8 mouse cellular contexts compared by ENCODE assay signal in the genomic region with DNA sequence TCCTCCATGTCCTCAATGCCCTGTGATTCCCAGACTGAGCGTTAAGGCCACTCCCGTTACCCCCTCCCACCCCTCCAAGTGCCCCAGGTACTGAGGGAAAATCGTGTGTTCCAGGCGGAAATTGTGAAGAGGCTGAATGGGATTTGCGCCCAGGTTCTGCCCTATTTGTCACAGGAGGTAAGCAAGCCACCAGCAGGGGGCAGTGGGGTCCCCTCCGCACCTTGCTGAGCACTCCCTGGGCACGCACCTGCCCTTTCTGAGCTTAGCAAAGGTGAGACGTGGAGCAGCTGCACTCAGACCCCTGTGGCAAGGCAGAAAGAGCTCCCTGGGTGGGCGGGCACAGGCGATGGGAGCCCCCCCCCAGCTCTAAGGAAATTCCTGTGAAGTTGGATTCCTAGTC. TPM values are rescaled to one million over a fixed set of nuclear protein-coding genes. Genes with fewer than 3 reads are reported as not detected.
DNase-seq lines count a peak whose midpoint lies in the region; ATAC-seq and TF ChIP-seq lines count a peak whose summit lies in the region.

No protein-coding gene starts in this region.

- no peak overlapping the region for H3K4me2 ChIP-seq in embryonic facial prominence, embryonic 11.5 days (ENCODE audit: low read depth, low read length)

- no peak overlapping the region for H3K4me3 ChIP-seq in left cerebral cortex, adult 2 months
- H3K4me3 ChIP-seq in embryonic facial prominence, embryonic 11.5 days (ENCODE audit: low read depth, low read length): no peak overlapping the region
- H3K4me3 ChIP-seq in kidney, adult 2 months (ENCODE audit: insufficient read depth, low read depth, low read length): no peak overlapping the region

- peaks cover 5% of the 10 kb centered on the region for H3K36me3 ChIP-seq in embryonic facial prominence, embryonic 11.5 days (replicated peaks; ENCODE audit: control insufficient read depth, insufficient read depth, low read depth, low read length)
- H3K36me3 ChIP-seq in kidney, adult 2 months (ENCODE audit: control insufficient read depth, insufficient read depth, low read length): peaks cover 4% of the 10 kb centered on the region

- H3K9me3 ChIP-seq in embryonic facial prominence, embryonic 11.5 days (replicated peaks; ENCODE audit: control insufficient read depth, low read length): no peaks in the 10 kb centered on the region

- no peak overlapping the region for H3K27ac ChIP-seq in left cerebral cortex, adult 2 months
- no peak overlapping the region for H3K27ac ChIP-seq in embryonic facial prominence, embryonic 11.5 days (replicated peaks; ENCODE audit: low read depth, low read length)
- peak overlapping the region; percentile 40 for H3K27ac ChIP-seq in kidney, adult 2 months (ENCODE audit: insufficient read depth, low read depth, low read length)

- no peak for TF ChIP-seq POLR2A in kidney, adult 2 months (IDR thresholded peaks at IDR 0.05; ENCODE audit: low read depth, low read length)

- no peaks in the 10 kb centered on the region for H3K27me3 ChIP-seq in embryonic facial prominence, embryonic 11.5 days (ENCODE audit: control insufficient read depth, insufficient read depth, low read length)
- H3K27me3 ChIP-seq in kidney, adult 2 months (replicated peaks; ENCODE audit: control insufficient read depth, insufficient read depth, low read length): no peaks in the 10 kb centered on the region

- peak; percentile 65 for TF ChIP-seq CTCF in left cerebral cortex, adult 2 months (IDR thresholded peaks at IDR 0.05)
- peak; percentile 61 for TF ChIP-seq CTCF in kidney, adult 2 months (conservative IDR thresholded peaks at IDR 0.05; ENCODE audit: insufficient read depth, insufficient read length, low read depth, low read length)

- intact Hi-C loops in left cerebral cortex, adult 2 months (cut with DNase I): no loop called here
- intact Hi-C loops in left cerebral cortex, postnatal 36 days (cut with DNase I): no loop called here

- ATAC-seq in embryonic facial prominence, embryonic 11.5 days (replicated peaks; ENCODE audit: insufficient number of reproducible peaks, low FRiP score, low TSS enrichment, low read depth): no peak
- ATAC-seq in megakaryocyte progenitor cell, adult 5-6 weeks (replicated peaks; ENCODE audit: poor library complexity): no peak

- no peak overlapping the region for H3K9ac ChIP-seq in embryonic facial prominence, embryonic 11.5 days (replicated peaks; ENCODE audit: low read length)

- peak; percentile 63 to 64 for DNase-seq in left cerebral cortex, adult 2 months (ENCODE audit: extremely low spot score in 1 of 2, low spot score in 2 of 2)
- no peak for DNase-seq in left cerebral cortex, postnatal 36 days (ENCODE audit: low spot score in 2 of 2)
- DNase-seq in T-cell, adult 2 months (ENCODE audit: low spot score): peak; percentile 69
- DNase-seq in embryonic facial prominence, embryonic 11.5 days (ENCODE audit: low spot score): peak; percentile 79
- DNase-seq in kidney, adult 2 months: peak; percentile 67
- DNase-seq in lung, postnatal 14 days: peak; percentile 72
- DNase-seq in thymus, adult 18-20 months: peak; percentile 72 to 78

- H3K4me1 ChIP-seq in embryonic facial prominence, embryonic 11.5 days (ENCODE audit: control insufficient read depth, insufficient read depth, low read length): peaks cover 25% of the 10 kb centered on the region
- H3K4me1 ChIP-seq in kidney, adult 2 months (ENCODE audit: control insufficient read depth, insufficient read depth, low read length): peaks cover 21% of the 10 kb centered on the region

- 12% methylated on average over 10 of the region's 10 CpGs for WGBS in embryonic facial prominence, embryonic 11.5 days
- 59% methylated on average over 10 of the region's 10 CpGs for whole genome bisulfite sequencing in kidney, adult 2 months

RNA-seq across cellular contexts. Expression of a gene that starts 5.4 kb away (rescaled TPM):
- total RNA-seq in left cerebral cortex, adult 2 months (2021): 100 to 1,000 TPM; 637 to 727 TPM
- 100 to 1,000 TPM; 652 to 731 TPM for total RNA-seq in left cerebral cortex, postnatal 36 days (2021)
- polyA plus RNA-seq in embryonic facial prominence, embryonic 11.5 days (2014; fragmentation: Nextera tagmentation; extraction: Ambion mirVana): 303 and 321 TPM in 2 replicates
- polyA plus RNA-seq in kidney, adult 2 months (2012; rRNA removed): 2,250 and 2,535 TPM in 2 replicates
- total RNA-seq in megakaryocyte progenitor cell, adult 5-6 weeks (2015): 197 and 225 TPM in 2 replicates
- total RNA-seq in megakaryocyte progenitor cell, adult 5-6 weeks (2017): 178 and 191 TPM in 2 replicates

RNA-seq across cellular contexts. Expression of a gene that starts 9.6 kb away (rescaled TPM):
- 10 to 100 TPM; 36.2 to 40.7 TPM for total RNA-seq in left cerebral cortex, adult 2 months (2021)
- total RNA-seq in left cerebral cortex, postnatal 36 days (2021): 10 to 100 TPM; 23.7 to 37.6 TPM
- 14.1 and 15.3 TPM in 2 replicates for polyA plus RNA-seq in embryonic facial prominence, embryonic 11.5 days (2014; fragmentation: Nextera tagmentation; extraction: Ambion mirVana)
- polyA plus RNA-seq in kidney, adult 2 months (2012; rRNA removed): 63.7 and 93.5 TPM in 2 replicates
- 0.95 and 1.5 TPM in 2 replicates for total RNA-seq in megakaryocyte progenitor cell, adult 5-6 weeks (2015)
- 0.08 and 3.5 TPM in 2 replicates for total RNA-seq in megakaryocyte progenitor cell, adult 5-6 weeks (2017)

RNA-seq across cellular contexts. Expression of a gene that starts 19.7 kb away (rescaled TPM):
- total RNA-seq in left cerebral cortex, adult 2 months (2021): 100 to 1,000 TPM; 106 to 110 TPM
- total RNA-seq in left cerebral cortex, postnatal 36 days (2021): 100 to 1,000 TPM; 103 to 115 TPM
- polyA plus RNA-seq in embryonic facial prominence, embryonic 11.5 days (2014; fragmentation: Nextera tagmentation; extraction: Ambion mirVana): 62.0 and 68.6 TPM in 2 replicates
- 93.0 and 107 TPM in 2 replicates for polyA plus RNA-seq in kidney, adult 2 months (2012; rRNA removed)
- 5.4 and 6.0 TPM in 2 replicates for total RNA-seq in megakaryocyte progenitor cell, adult 5-6 weeks (2015)
- total RNA-seq in megakaryocyte progenitor cell, adult 5-6 weeks (2017): 7.6 and 10.2 TPM in 2 replicates

RNA-seq across cellular contexts. Expression of a gene that starts 36.1 kb away (rescaled TPM):
- total RNA-seq in left cerebral cortex, adult 2 months (2021): 10 to 100 TPM; 10.3 to 12.9 TPM
- total RNA-seq in left cerebral cortex, postnatal 36 days (2021): 10 to 100 TPM in 1 of 2 experiments, 1 to 10 TPM in 1; 9.7 to 10.9 TPM
- 7.1 and 10.7 TPM in 2 replicates for polyA plus RNA-seq in embryonic facial prominence, embryonic 11.5 days (2014; fragmentation: Nextera tagmentation; extraction: Ambion mirVana)
- 3.9 and 4.3 TPM in 2 replicates for polyA plus RNA-seq in kidney, adult 2 months (2012; rRNA removed)
- 15.4 and 18.4 TPM in 2 replicates for total RNA-seq in megakaryocyte progenitor cell, adult 5-6 weeks (2015)
- total RNA-seq in megakaryocyte progenitor cell, adult 5-6 weeks (2017): 3.5 and 13.3 TPM in 2 replicates

RNA-seq across cellular contexts. Expression of a gene that starts 40.7 kb away (rescaled TPM):
- total RNA-seq in left cerebral cortex, adult 2 months (2021): 1 to 10 TPM; 1.3 to 2.8 TPM
- 1 to 10 TPM; 2.3 to 3.1 TPM for total RNA-seq in left cerebral cortex, postnatal 36 days (2021)
- polyA plus RNA-seq in embryonic facial prominence, embryonic 11.5 days (2014; fragmentation: Nextera tagmentation; extraction: Ambion mirVana): 0.77 and 0.92 TPM in 2 replicates
- polyA plus RNA-seq in kidney, adult 2 months (2012; rRNA removed): 1.7 and 2.1 TPM in 2 replicates
- 29.4 and 31.9 TPM in 2 replicates for total RNA-seq in megakaryocyte progenitor cell, adult 5-6 weeks (2015)
- total RNA-seq in megakaryocyte progenitor cell, adult 5-6 weeks (2017): 28.7 and 28.9 TPM in 2 replicates

Comparison
In these comparisons a context has a peak if more than half of its experiments do, and no peak if none do; other contexts are left out.
1. DNase-seq: peak in left cerebral cortex, adult 2 months (2 of 2), T-cell, adult 2 months (single experiment), embryonic facial prominence, embryonic 11.5 days (single experiment), kidney, adult 2 months (single experiment), lung, postnatal 14 days (single experiment) and thymus, adult 18-20 months (2 of 2); none in left cerebral cortex, postnatal 36 days (0 of 2).
2. RNA of a gene that starts 9.6 kb away (total RNA-seq): 36.2 to 40.7 TPM in left cerebral cortex, adult 2 months and 23.7 to 37.6 TPM in left cerebral cortex, postnatal 36 days; 0.08 to 3.5 TPM in megakaryocyte progenitor cell, adult 5-6 weeks; every median in the first group is over 4 times any median in the second.
3. RNA of a gene that starts 19.7 kb away (total RNA-seq): 103 to 115 TPM in left cerebral cortex, postnatal 36 days and 106 to 110 TPM in left cerebral cortex, adult 2 months; 5.4 to 10.2 TPM in megakaryocyte progenitor cell, adult 5-6 weeks; every median in the first group is over 4 times any median in the second.